Mouse (Mus musculus) hindbrain, embryonic 16.5 days (tissue): Measurements from ENCODE around the gene Rnf114. TPM values are rescaled to one million over a fixed set of nuclear protein-coding genes. Genes with fewer than 3 reads are reported as not detected.

Experiments used
- ATAC-seq: fragments of 200-750 bp; cut with Nextera tagmentation; 2 replicates; pipeline ENCODE4 v1.8.0; 2017; ENCODE audit warnings: moderate TSS enrichment, moderate library complexity
- H3K27ac ChIP-seq: fragments of 300-500 bp; sonication (generic); 2 replicates; pipeline ENCODE4 v1.5.1; 2014; ENCODE audit warnings: low read depth, mild to moderate bottlenecking, control low read depth, low read length, moderate library complexity
- H3K27me3 ChIP-seq: fragments of 300-500 bp; sonication (generic); replicated peaks from 2 replicates; pipeline ENCODE4 v1.6.1; 2014; ENCODE audit warnings: low read length; ENCODE audit not compliant: control insufficient read depth, insufficient read depth
- H3K36me3 ChIP-seq: fragments of 300-500 bp; sonication (generic); 2 replicates; pipeline ENCODE4 v1.6.1; 2014; ENCODE audit warnings: mild to moderate bottlenecking, low read length, moderate library complexity, mixed read lengths; ENCODE audit not compliant: control insufficient read depth, insufficient read depth
- H3K4me1 ChIP-seq: fragments of 300-500 bp; sonication (generic); 2 replicates; pipeline ENCODE4 v1.6.1; 2014; ENCODE audit warnings: low read depth, low read length; ENCODE audit not compliant: control insufficient read depth, insufficient read depth
- H3K4me2 ChIP-seq: fragments of 300-500 bp; sonication (generic); 2 replicates; pipeline ENCODE4 v1.6.1; 2014; ENCODE audit warnings: mild to moderate bottlenecking, low read length, control low read depth, moderate library complexity
- H3K4me3 ChIP-seq: fragments of 300-500 bp; sonication (generic); 2 replicates; pipeline ENCODE4 v1.5.1; 2014; ENCODE audit warnings: mild to moderate bottlenecking, low read length, control low read depth, moderate library complexity
- H3K9ac ChIP-seq: fragments of 300-500 bp; sonication (generic); 2 replicates; pipeline ENCODE4 v1.6.1; 2014; ENCODE audit warnings: low read depth, mild to moderate bottlenecking, control low read depth, low read length, moderate library complexity
- H3K9me3 ChIP-seq: fragments of 300-500 bp; sonication (generic); 2 replicates; pipeline ENCODE4 v1.6.1; 2014; ENCODE audit warnings: mild to moderate bottlenecking, low read length, moderate library complexity; ENCODE audit not compliant: control insufficient read depth
- WGBS: fragments of 180-500 bp; shearing (Covaris S2); extraction: QIAGEN DNeasy Blood & Tissue Kit; methylation state at CpG from one replicate; pipeline ENCODE4 v1.1.7; 2014; 5-methylcytosine and 5-hydroxymethylcytosine counted together
- polyA plus RNA-seq: library from polyadenylated mRNA; unstranded; fragments of >200 nt; fragmentation: Nextera tagmentation; extraction: Ambion mirVana; gene quantifications from 2 replicates; pipeline ENCODE4 v1.2.1, GENCODE M21; 2015

The Rnf114 gene
- polyA plus RNA-seq, 1 experiment from 2014 or later, result 112 TPM

GRCm38 (mm10) chr2:167453814-167454213 lies 38.6 kb upstream of the Rnf114 start:
- Histone ChIP-seq H3K27ac (no peak overlapping the region), H3K9me3 (no peaks in the 10 kb centered on the region), H3K4me3 (no peak overlapping the region), H3K36me3 (peaks cover 11% of the 10 kb centered on the region; the same call in 1 of the 2 replicates), H3K4me2 (no peak overlapping the region), H3K4me1 (no peaks in the 10 kb centered on the region; the same call in 1 of the 2 replicates), H3K9ac (no peak overlapping the region), H3K27me3 (no peaks in the 10 kb centered on the region)
- WGBS, result 72% methylated on average over 3 of the region's 3 CpGs
- no peak for ATAC-seq

- Histone ChIP-seq H3K9ac (no peak overlapping the region; the same call in 1 of the 2 replicates), H3K9me3 (no peaks in the 10 kb centered on the region), H3K4me3 (no peak overlapping the region), H3K27me3 (no peaks in the 10 kb centered on the region), H3K27ac (no peak overlapping the region; the same call in 1 of the 2 replicates), H3K36me3 (peaks cover 13% of the 10 kb centered on the region; the same call in 1 of the 2 replicates), H3K4me2 (no peak overlapping the region), H3K4me1 (no peaks in the 10 kb centered on the region; the same call in 1 of the 2 replicates)
- 74% methylated on average over 5 of the region's 5 CpGs for WGBS
- no peak for ATAC-seq
These were observed 36.0 kb upstream of the Rnf114 start for GRCm38 (mm10) chr2:167456361-167457020.

- Histone ChIP-seq H3K4me1 (no peaks in the 10 kb centered on the region; the same call in 1 of the 2 replicates), H3K4me2 (no peak overlapping the region), H3K27ac (no peak overlapping the region), H3K27me3 (no peaks in the 10 kb centered on the region), H3K36me3 (peaks cover 13% of the 10 kb centered on the region; the same call in 1 of the 2 replicates), H3K4me3 (no peak overlapping the region), H3K9ac (no peak overlapping the region), H3K9me3 (no peaks in the 10 kb centered on the region)
- WGBS, result 81% methylated on average over 9 of the region's 9 CpGs
- ATAC-seq, result no peak
These were observed 35.2 kb upstream of the Rnf114 start for GRCm38 (mm10) chr2:167457213-167457612.

GRCm38 (mm10) chr2:167458548-167458947 lies 33.9 kb upstream of the Rnf114 start:
- no peak overlapping the region for H3K27ac ChIP-seq
- no peaks in the 10 kb centered on the region; the same call in 1 of the 2 replicates for H3K4me1 ChIP-seq
- H3K9ac ChIP-seq, result no peak overlapping the region
- H3K36me3 ChIP-seq, result peaks cover 13% of the 10 kb centered on the region; the same call in 1 of the 2 replicates
- WGBS, result 86% methylated on average over 3 of the region's 3 CpGs
- no peak overlapping the region for H3K4me3 ChIP-seq
- no peaks in the 10 kb centered on the region for H3K27me3 ChIP-seq
- no peak overlapping the region for H3K4me2 ChIP-seq
- ATAC-seq, result no peak
- no peaks in the 10 kb centered on the region for H3K9me3 ChIP-seq

- H3K9me3 ChIP-seq, result no peaks in the 10 kb centered on the region
- H3K9ac ChIP-seq, result no peak overlapping the region
- peaks cover 11% of the 10 kb centered on the region; the same call in 1 of the 2 replicates for H3K36me3 ChIP-seq
- no peaks in the 10 kb centered on the region for H3K27me3 ChIP-seq
- no peaks in the 10 kb centered on the region; the same call in 1 of the 2 replicates for H3K4me1 ChIP-seq
- H3K4me3 ChIP-seq, result no peak overlapping the region
- H3K27ac ChIP-seq, result no peak overlapping the region
- no peak for ATAC-seq
- WGBS, result 92% methylated on average over 6 of the region's 6 CpGs
- H3K4me2 ChIP-seq, result no peak overlapping the region
These were observed 33.2 kb upstream of the Rnf114 start for GRCm38 (mm10) chr2:167459071-167459865.

- H3K4me3 ChIP-seq, result no peak overlapping the region
- no peak overlapping the region for H3K9ac ChIP-seq
- H3K27me3 ChIP-seq, result no peaks in the 10 kb centered on the region
- ATAC-seq, result no peak
- H3K4me2 ChIP-seq, result no peak overlapping the region
- WGBS, result 65% methylated on average over 6 of the region's 6 CpGs
- no peaks in the 10 kb centered on the region for H3K9me3 ChIP-seq
- H3K36me3 ChIP-seq, result peaks cover 17% of the 10 kb centered on the region
- no peaks in the 10 kb centered on the region for H3K4me1 ChIP-seq
- H3K27ac ChIP-seq, result no peak overlapping the region
These were observed 29.5 kb upstream of the Rnf114 start for GRCm38 (mm10) chr2:167462954-167463353.

- peaks cover 17% of the 10 kb centered on the region for H3K36me3 ChIP-seq
- ATAC-seq, result no peak
- H3K9me3 ChIP-seq, result no peaks in the 10 kb centered on the region
- H3K4me2 ChIP-seq, result no peak overlapping the region
- H3K27me3 ChIP-seq, result no peaks in the 10 kb centered on the region
- no peak overlapping the region for H3K27ac ChIP-seq
- H3K4me1 ChIP-seq, result no peaks in the 10 kb centered on the region
- 93% methylated on average over 5 of the region's 5 CpGs for WGBS
- no peak overlapping the region for H3K9ac ChIP-seq
- no peak overlapping the region for H3K4me3 ChIP-seq
These were observed 28.6 kb upstream of the Rnf114 start for GRCm38 (mm10) chr2:167463802-167464201.

GRCm38 (mm10) chr2:167465951-167466350 lies 26.5 kb upstream of the Rnf114 start:
- H3K9ac ChIP-seq, result no peak overlapping the region; the same call in 1 of the 2 replicates
- no peaks in the 10 kb centered on the region for H3K9me3 ChIP-seq
- no peaks in the 10 kb centered on the region for H3K27me3 ChIP-seq
- no peak overlapping the region for H3K4me3 ChIP-seq
- no peaks in the 10 kb centered on the region for H3K4me1 ChIP-seq
- ATAC-seq, result no peak
- H3K36me3 ChIP-seq, result peaks cover 14% of the 10 kb centered on the region
- no peak overlapping the region for H3K27ac ChIP-seq
- 95% methylated on average over 3 of the region's 3 CpGs for WGBS
- no peak overlapping the region for H3K4me2 ChIP-seq

GRCm38 (mm10) chr2:167467214-167467613 lies 25.2 kb upstream of the Rnf114 start:
- Histone ChIP-seq H3K9me3 (no peaks in the 10 kb centered on the region), H3K4me3 (no peak overlapping the region), H3K36me3 (peaks cover 14% of the 10 kb centered on the region), H3K27ac (no peak overlapping the region), H3K4me2 (no peak overlapping the region), H3K9ac (no peak overlapping the region), H3K4me1 (no peaks in the 10 kb centered on the region), H3K27me3 (no peaks in the 10 kb centered on the region)
- 77% methylated on average over 5 of the region's 5 CpGs for WGBS
- ATAC-seq, result no peak
